Mouse (Mus musculus) ES-Bruce4 (cell line): ENCODE data around the gene Cacna2d3. TPM values are rescaled to one million over a fixed set of nuclear protein-coding genes. Genes with fewer than 3 reads are reported as not detected.

Experiments
- H3K27ac ChIP-seq: 2 replicates; pipeline ENCODE4 v1.5.1; 2012; ENCODE audit warnings: low read length, inconsistent platforms; ENCODE audit not compliant: insufficient read depth
- H3K27me3 ChIP-seq: 2 replicates; pipeline ENCODE4 v1.6.1; 2012; ENCODE audit warnings: mild to moderate bottlenecking, low read length, inconsistent platforms; ENCODE audit not compliant: control insufficient read depth, poor library complexity, insufficient read depth, severe bottlenecking
- H3K36me3 ChIP-seq: 2 replicates; pipeline ENCODE4 v1.6.1; 2012; ENCODE audit warnings: inconsistent platforms, mild to moderate bottlenecking, low read length, moderate library complexity; ENCODE audit not compliant: control insufficient read depth, poor library complexity, insufficient read depth, severe bottlenecking
- H3K4me1 ChIP-seq: one replicate; pipeline ENCODE4 v1.8.1; 2011; ENCODE audit warnings: low read length; ENCODE audit not compliant: control insufficient read depth, insufficient read depth
- H3K4me3 ChIP-seq: 2 replicates; pipeline ENCODE4 v1.5.1; 2011; ENCODE audit warnings: low read depth, mild to moderate bottlenecking, low read length
- H3K9ac ChIP-seq: 2 replicates; pipeline ENCODE4 v1.6.1; 2012; ENCODE audit warnings: low read depth, mild to moderate bottlenecking, inconsistent platforms; ENCODE audit not compliant: poor library complexity, severe bottlenecking
- H3K9me3 ChIP-seq: replicated peaks from 2 replicates; pipeline ENCODE4 v1.6.1; 2012; ENCODE audit warnings: mild to moderate bottlenecking, low read length, inconsistent platforms; ENCODE audit not compliant: control insufficient read depth, poor library complexity, insufficient read depth, severe bottlenecking
- CTCF ChIP-seq: IDR thresholded peaks from one replicate; pipeline ENCODE4 v1.8.1; 2011; ENCODE audit warnings: low read depth, low read length
- EP300 ChIP-seq: IDR thresholded peaks from 2 replicates; pipeline ENCODE4 v1.6.1; 2011; ENCODE audit warnings: low read depth, low read length; ENCODE audit not compliant: insufficient read depth
- POLR2A ChIP-seq: IDR thresholded peaks from one replicate; pipeline ENCODE4 v1.8.1; 2011; ENCODE audit warnings: low read length; ENCODE audit not compliant: insufficient read depth
- polyA plus RNA-seq: library from polyadenylated mRNA; stranded (reverse); fragments of >200 nt; gene quantifications from 2 replicates; pipeline ENCODE4 v1.2.4, GENCODE M21; 2011; ENCODE audit warnings: low read depth; ENCODE audit not compliant: missing spikeins, insufficient read depth, insufficient read length

The Cacna2d3 gene
- polyA plus RNA-seq, 1 experiment, result not detected

GRCm38 (mm10) chr14:29238446-29238845 lies 483.2 kb downstream of the Cacna2d3 start:
- TF ChIP-seq POLR2A (no peak), CTCF (no peak), EP300 (no peak)
- Histone ChIP-seq H3K36me3 (no peaks in the 10 kb centered on the region), H3K4me1 (no peaks in the 10 kb centered on the region), H3K9me3 (no peaks in the 10 kb centered on the region), H3K27ac (no peak overlapping the region), H3K4me3 (no peak overlapping the region), H3K9ac (no peak overlapping the region), H3K27me3 (no peaks in the 10 kb centered on the region)

GRCm38 (mm10) chr14:29228976-29229716 lies 492.5 kb downstream of the Cacna2d3 start:
- no peak overlapping the region for H3K4me3 ChIP-seq
- no peak for TF ChIP-seq POLR2A
- no peak for TF ChIP-seq EP300
- TF ChIP-seq CTCF, result no peak
- 0 out of 2 replicates have a peak, but pooled peaks cover 2% of the 10 kb centered on the region for H3K9me3 ChIP-seq
- no peaks in the 10 kb centered on the region for H3K27me3 ChIP-seq
- H3K27ac ChIP-seq, result no peak overlapping the region
- peaks cover 2% of the 10 kb centered on the region for H3K4me1 ChIP-seq
- no peak overlapping the region for H3K9ac ChIP-seq
- H3K36me3 ChIP-seq, result no peaks in the 10 kb centered on the region

GRCm38 (mm10) chr14:29228471-29228870 lies 493.2 kb downstream of the Cacna2d3 start:
- Histone ChIP-seq H3K4me1 (peaks cover 2% of the 10 kb centered on the region), H3K27ac (no peak overlapping the region), H3K4me3 (no peak overlapping the region), H3K27me3 (no peaks in the 10 kb centered on the region), H3K9ac (no peak overlapping the region), H3K36me3 (no peaks in the 10 kb centered on the region), H3K9me3 (0 out of 2 replicates have a peak, but pooled peaks cover 2% of the 10 kb centered on the region)
- TF ChIP-seq CTCF (no peak), POLR2A (no peak), EP300 (no peak)

GRCm38 (mm10) chr14:29227959-29228358 lies 493.7 kb downstream of the Cacna2d3 start:
- Histone ChIP-seq H3K9me3 (0 out of 2 replicates have a peak, but pooled peaks cover 2% of the 10 kb centered on the region), H3K4me3 (no peak overlapping the region), H3K36me3 (no peaks in the 10 kb centered on the region), H3K27ac (no peak overlapping the region), H3K9ac (no peak overlapping the region), H3K27me3 (no peaks in the 10 kb centered on the region), H3K4me1 (peaks cover 2% of the 10 kb centered on the region)
- no peak for TF ChIP-seq EP300
- TF ChIP-seq POLR2A, result no peak
- no peak for TF ChIP-seq CTCF

GRCm38 (mm10) chr14:29225754-29226365 lies 495.8 kb downstream of the Cacna2d3 start:
- Histone ChIP-seq H3K4me3 (no peak overlapping the region), H3K4me1 (peaks cover 2% of the 10 kb centered on the region), H3K9ac (no peak overlapping the region), H3K9me3 (no peaks in the 10 kb centered on the region), H3K27ac (no peak overlapping the region), H3K36me3 (no peaks in the 10 kb centered on the region), H3K27me3 (no peaks in the 10 kb centered on the region)
- no peak for TF ChIP-seq POLR2A
- no peak for TF ChIP-seq CTCF
- no peak for TF ChIP-seq EP300

- TF ChIP-seq CTCF (no peak), EP300 (no peak), POLR2A (no peak)
- Histone ChIP-seq H3K4me3 (no peak overlapping the region), H3K36me3 (no peaks in the 10 kb centered on the region), H3K27me3 (no peaks in the 10 kb centered on the region), H3K9me3 (no peaks in the 10 kb centered on the region), H3K9ac (no peak overlapping the region), H3K4me1 (no peaks in the 10 kb centered on the region), H3K27ac (no peak overlapping the region)
Measured at GRCm38 (mm10) chr14:29223012-29223411, 498.7 kb downstream of the Cacna2d3 start.
